Mouse (Mus musculus) hindbrain, embryonic 14.5 days (tissue): ENCODE measurements at regions not wholly inside any gene's neighbourhood (a gene's known extent, or its start where the extent isn't known, plus 50 kb on each side); places are given as distances from the start of the nearest gene placed in this dataset.

ENCODE experiments used
- ATAC-seq: fragments of 200-750 bp; cut with Nextera tagmentation; 2 replicates; pipeline ENCODE4 v1.8.0; 2017; ENCODE audit warnings: moderate number of reproducible peaks, mild to moderate bottlenecking, moderate TSS enrichment, moderate library complexity; ENCODE audit not compliant: low FRiP score
- DNase-seq: peaks from one replicate; pipeline ENCODE4 v3.0.0-alpha.2; 2015; ENCODE audit warnings: low spot score
- H3K27ac ChIP-seq: fragments of 300-500 bp; sonication (generic); 2 replicates; pipeline ENCODE4 v1.5.1; 2014; ENCODE audit warnings: mild to moderate bottlenecking, moderate library complexity
- H3K27me3 ChIP-seq: fragments of 300-500 bp; sonication (generic); 2 replicates; pipeline ENCODE4 v1.6.1; 2014; ENCODE audit warnings: mild to moderate bottlenecking, low read length, mixed read lengths; ENCODE audit not compliant: control insufficient read depth, insufficient read depth
- H3K36me3 ChIP-seq: fragments of 300-500 bp; sonication (generic); replicated peaks from 2 replicates; pipeline ENCODE4 v1.6.1; 2014; ENCODE audit not compliant: control insufficient read depth, insufficient read depth
- H3K4me1 ChIP-seq: fragments of 300-500 bp; sonication (generic); replicated peaks from 2 replicates; pipeline ENCODE4 v1.6.1; 2014; ENCODE audit warnings: antibody characterized with exemption, low read length, mixed read lengths; ENCODE audit not compliant: control insufficient read depth, insufficient read depth
- H3K4me2 ChIP-seq: fragments of 300-500 bp; sonication (generic); replicated peaks from 2 replicates; pipeline ENCODE4 v1.6.1; 2014; ENCODE audit warnings: mild to moderate bottlenecking, moderate library complexity
- H3K4me3 ChIP-seq: fragments of 300-500 bp; sonication (generic); replicated peaks from 2 replicates; pipeline ENCODE4 v1.5.1; 2014; ENCODE audit warnings: mild to moderate bottlenecking, low read length
- H3K9ac ChIP-seq: fragments of 300-500 bp; sonication (generic); 2 replicates; pipeline ENCODE4 v1.6.1; 2014
- H3K9me3 ChIP-seq: fragments of 300-500 bp; sonication (generic); 2 replicates; pipeline ENCODE4 v1.6.1; 2016; ENCODE audit warnings: low read length; ENCODE audit not compliant: control insufficient read depth
- WGBS: fragments of 180-500 bp; shearing (Covaris S2); extraction: QIAGEN DNeasy Blood & Tissue Kit; methylation state at CpG from one replicate; pipeline ENCODE4 v1.1.7; 2014; 5-methylcytosine and 5-hydroxymethylcytosine counted together

GRCm38 (mm10) chr15:63603100-63603714 is 241.8 kb downstream of the Gsdmc2 start:
- 85% methylated on average over 8 of the region's 8 CpGs for WGBS
- H3K27me3 ChIP-seq = no peaks in the 10 kb centered on the region
- no peak for ATAC-seq

GRCm38 (mm10) chr15:63601543-63601942 is 243.4 kb downstream of the Gsdmc2 start:
- WGBS = 64% methylated on average over 5 of the region's 5 CpGs
- no peak overlapping the region for H3K27ac ChIP-seq
- peak; percentile 79; the same call in 1 of the 2 replicates for ATAC-seq

More at GRCm38 (mm10) chr15:63603100-63603714, 241.8 kb downstream of the Gsdmc2 start:
- H3K9me3 ChIP-seq = no peaks in the 10 kb centered on the region
- no peak overlapping the region for H3K4me3 ChIP-seq
- DNase-seq = no peak
- H3K4me2 ChIP-seq = no peak overlapping the region
- no peaks in the 10 kb centered on the region for H3K4me1 ChIP-seq
- H3K36me3 ChIP-seq = no peaks in the 10 kb centered on the region
- H3K9ac ChIP-seq = no peak overlapping the region
- H3K27ac ChIP-seq = no peak overlapping the region

GRCm38 (mm10) chr15:63592758-63593463 is 252.1 kb downstream of the Gsdmc2 start:
- no peaks in the 10 kb centered on the region for H3K9me3 ChIP-seq
- 97% methylated on average over 5 of the region's 5 CpGs for WGBS

More at GRCm38 (mm10) chr15:63601543-63601942, 243.4 kb downstream of the Gsdmc2 start:
- peak; percentile 49 for DNase-seq
- Histone ChIP-seq H3K4me2 (no peak overlapping the region), H3K27me3 (no peaks in the 10 kb centered on the region), H3K4me3 (no peak overlapping the region), H3K36me3 (no peaks in the 10 kb centered on the region), H3K4me1 (no peaks in the 10 kb centered on the region), H3K9ac (no peak overlapping the region), H3K9me3 (no peaks in the 10 kb centered on the region)

GRCm38 (mm10) chr15:63559293-63559692 is 285.7 kb downstream of the Gsdmc2 start:
- ATAC-seq (no peak), DNase-seq (no peak)
- Histone ChIP-seq H3K27ac (no peak overlapping the region), H3K9me3 (no peaks in the 10 kb centered on the region), H3K4me3 (no peak overlapping the region), H3K9ac (no peak overlapping the region), H3K4me1 (no peaks in the 10 kb centered on the region), H3K27me3 (no peaks in the 10 kb centered on the region), H3K36me3 (no peaks in the 10 kb centered on the region), H3K4me2 (no peak overlapping the region)
- 84% methylated on average over 2 of the region's 2 CpGs for whole genome bisulfite sequencing

More at GRCm38 (mm10) chr15:63592758-63593463, 252.1 kb downstream of the Gsdmc2 start:
- Histone ChIP-seq H3K4me1 (no peaks in the 10 kb centered on the region), H3K27me3 (no peaks in the 10 kb centered on the region), H3K27ac (no peak overlapping the region), H3K9ac (no peak overlapping the region), H3K4me2 (no peak overlapping the region), H3K4me3 (no peak overlapping the region), H3K36me3 (no peaks in the 10 kb centered on the region)
- no peak for DNase-seq
- ATAC-seq = no peak

GRCm38 (mm10) chr15:63558691-63559090 is 286.3 kb downstream of the Gsdmc2 start:
- Histone ChIP-seq H3K27me3 (no peaks in the 10 kb centered on the region), H3K4me2 (no peak overlapping the region), H3K9ac (no peak overlapping the region), H3K36me3 (no peaks in the 10 kb centered on the region), H3K9me3 (no peaks in the 10 kb centered on the region), H3K27ac (no peak overlapping the region), H3K4me3 (no peak overlapping the region), H3K4me1 (no peaks in the 10 kb centered on the region)
- 91% methylated on average over 1 of the region's 1 CpGs for WGBS
- ATAC-seq = no peak
- DNase-seq = no peak

GRCm38 (mm10) chr15:63557816-63558215 is 287.2 kb downstream of the Gsdmc2 start:
- no peak for ATAC-seq
- no peaks in the 10 kb centered on the region for H3K9me3 ChIP-seq

GRCm38 (mm10) chr15:63553597-63553996 is 291.4 kb downstream of the Gsdmc2 start:
- H3K9ac ChIP-seq = no peak overlapping the region
- H3K36me3 ChIP-seq = no peaks in the 10 kb centered on the region
- DNase-seq (no peak), ATAC-seq (no peak)
- WGBS = 78% methylated on average over 5 of the region's 5 CpGs
- no peaks in the 10 kb centered on the region for H3K27me3 ChIP-seq
- H3K4me1 ChIP-seq = no peaks in the 10 kb centered on the region
- no peak overlapping the region for H3K27ac ChIP-seq
- H3K9me3 ChIP-seq = no peaks in the 10 kb centered on the region
- no peak overlapping the region for H3K4me2 ChIP-seq
- H3K4me3 ChIP-seq = no peak overlapping the region

More at GRCm38 (mm10) chr15:63557816-63558215, 287.2 kb downstream of the Gsdmc2 start:
- no peak overlapping the region for H3K4me3 ChIP-seq
- H3K27me3 ChIP-seq = no peaks in the 10 kb centered on the region
- no peaks in the 10 kb centered on the region for H3K36me3 ChIP-seq
- WGBS = 81% methylated on average over 3 of the region's 3 CpGs
- no peak for DNase-seq
- no peak overlapping the region for H3K4me2 ChIP-seq
- no peak overlapping the region for H3K27ac ChIP-seq
- no peak overlapping the region for H3K9ac ChIP-seq
- H3K4me1 ChIP-seq = no peaks in the 10 kb centered on the region

GRCm38 (mm10) chr15:63532337-63533055 is 312.5 kb downstream of the Gsdmc2 start:
- Histone ChIP-seq H3K27me3 (no peaks in the 10 kb centered on the region), H3K9me3 (no peaks in the 10 kb centered on the region), H3K36me3 (no peaks in the 10 kb centered on the region), H3K9ac (no peak overlapping the region), H3K4me2 (peak overlapping the region; percentile 33), H3K4me3 (no peak overlapping the region), H3K4me1 (no peaks in the 10 kb centered on the region), H3K27ac (no peak overlapping the region)
- peak; percentile 63 for DNase-seq
- 35% methylated on average over 12 of the region's 12 CpGs for WGBS
- peak; percentile 87 for ATAC-seq

- ATAC-seq (no peak), DNase-seq (no peak)
- H3K4me3 ChIP-seq = no peak overlapping the region
- no peaks in the 10 kb centered on the region for H3K4me1 ChIP-seq
- no peaks in the 10 kb centered on the region for H3K27me3 ChIP-seq
- 94% methylated on average over 2 of the region's 2 CpGs for WGBS
- H3K9me3 ChIP-seq = no peaks in the 10 kb centered on the region
- no peak overlapping the region for H3K27ac ChIP-seq
- H3K4me2 ChIP-seq = no peak overlapping the region
- no peaks in the 10 kb centered on the region for H3K36me3 ChIP-seq
- no peak overlapping the region for H3K9ac ChIP-seq
These were observed 317.7 kb downstream of the Gsdmc2 start for GRCm38 (mm10) chr15:63527318-63527717.
